13 mouse cellular contexts compared by ENCODE assay signal in genomic region chr1:158748356-158749096, GRCm38 (mm10).
DNase-seq lines count a peak whose midpoint lies in the region; ATAC-seq and TF ChIP-seq lines count a peak whose summit lies in the region.
"Had no signal": no experiment of that assay in that cellular context is flagged by ENCODE, and none has a peak within 500 bp of the region (broad histone marks: within the 10 kb centered on the region; RNA-seq: fewer than 3 reads in every experiment).

No protein-coding gene starts in this region.

- DNase-seq in kidney, postnatal 0 days (ENCODE audit: low spot score) = peak; percentile 62
- DNase-seq in neural tube, embryonic 10.5 days (ENCODE audit: extremely low spot score, low spot score) = peak; percentile 24
- peak; percentile 76 to 86 for DNase-seq in cerebellum, postnatal 10 days
- no peak for DNase-seq in adrenal gland, postnatal 25 days
- DNase-seq: embryo, embryonic 11 days; heart, adult 18-20 months; heart, postnatal 4 days; kidney, postnatal 25 days; thymus, postnatal 4 days had no signal

- H3K9ac ChIP-seq in kidney, postnatal 0 days (ENCODE audit: low read depth, low read length) = no peak overlapping the region
- H3K9ac ChIP-seq in kidney, embryonic 14.5 days (ENCODE audit: low read depth, low read length) = no peak overlapping the region
- no peak overlapping the region for H3K9ac ChIP-seq in neural tube, embryonic 15.5 days (replicated peaks)
- H3K9ac ChIP-seq in stomach, embryonic 15.5 days = no peak overlapping the region

- no peak overlapping the region for H3K4me3 ChIP-seq in kidney, postnatal 0 days (replicated peaks; ENCODE audit: low read depth, low read length)
- no peak overlapping the region for H3K4me3 ChIP-seq in kidney, embryonic 14.5 days (ENCODE audit: low read length)
- H3K4me3 ChIP-seq in neural tube, embryonic 15.5 days (replicated peaks) = no peak overlapping the region
- H3K4me3 ChIP-seq in stomach, embryonic 15.5 days (replicated peaks) = no peak overlapping the region

- no peaks in the 10 kb centered on the region for H3K4me1 ChIP-seq in kidney, postnatal 0 days (replicated peaks; ENCODE audit: insufficient read depth, low read length)
- no peaks in the 10 kb centered on the region for H3K4me1 ChIP-seq in kidney, embryonic 14.5 days (ENCODE audit: control insufficient read depth, insufficient read depth, low read length)
- H3K4me1 ChIP-seq in neural tube, embryonic 15.5 days = no peaks in the 10 kb centered on the region
- no peaks in the 10 kb centered on the region for H3K4me1 ChIP-seq in stomach, embryonic 15.5 days

- WGBS in kidney, postnatal 0 days = 59% methylated on average over 10 of the region's 10 CpGs
- WGBS in kidney, embryonic 14.5 days = 57% methylated on average over 10 of the region's 10 CpGs
- WGBS in neural tube, embryonic 15.5 days = 78% methylated on average over 10 of the region's 10 CpGs
- WGBS in stomach, embryonic 15.5 days = 52% methylated on average over 10 of the region's 10 CpGs

- TF ChIP-seq CTCF in kidney, postnatal 0 days (IDR thresholded peaks at IDR 0.05; ENCODE audit: low read depth) = no peak

- no peak overlapping the region for H3K27ac ChIP-seq in kidney, postnatal 0 days
- H3K27ac ChIP-seq in kidney, embryonic 14.5 days (ENCODE audit: low read depth, low read length) = no peak overlapping the region
- no peak overlapping the region for H3K27ac ChIP-seq in neural tube, embryonic 15.5 days (replicated peaks)
- H3K27ac ChIP-seq in stomach, embryonic 15.5 days = no peak overlapping the region
- H3K27ac ChIP-seq: macrophage had no signal

- H3K4me2 ChIP-seq in kidney, postnatal 0 days (ENCODE audit: low read length) = no peak overlapping the region
- no peak overlapping the region for H3K4me2 ChIP-seq in kidney, embryonic 14.5 days (replicated peaks; ENCODE audit: low read depth, low read length)
- H3K4me2 ChIP-seq in neural tube, embryonic 15.5 days = no peak overlapping the region
- no peak overlapping the region for H3K4me2 ChIP-seq in stomach, embryonic 15.5 days

- H3K27me3 ChIP-seq in kidney, postnatal 0 days (ENCODE audit: insufficient read depth, low read length) = no peaks in the 10 kb centered on the region
- no peaks in the 10 kb centered on the region for H3K27me3 ChIP-seq in kidney, embryonic 14.5 days (ENCODE audit: control insufficient read depth, insufficient read depth, low read length)
- H3K27me3 ChIP-seq in neural tube, embryonic 15.5 days (replicated peaks) = no peaks in the 10 kb centered on the region
- H3K27me3 ChIP-seq in stomach, embryonic 15.5 days (replicated peaks) = no peaks in the 10 kb centered on the region

- H3K9me3 ChIP-seq in kidney, postnatal 0 days (replicated peaks; ENCODE audit: low read length) = no peaks in the 10 kb centered on the region
- H3K9me3 ChIP-seq in kidney, embryonic 14.5 days (ENCODE audit: control insufficient read depth, low read length) = no peaks in the 10 kb centered on the region
- no peaks in the 10 kb centered on the region for H3K9me3 ChIP-seq in neural tube, embryonic 15.5 days (replicated peaks)
- H3K9me3 ChIP-seq in stomach, embryonic 15.5 days = no peaks in the 10 kb centered on the region

- H3K36me3 ChIP-seq in kidney, postnatal 0 days (ENCODE audit: insufficient read depth, low read length) = no peaks in the 10 kb centered on the region
- no peaks in the 10 kb centered on the region for H3K36me3 ChIP-seq in kidney, embryonic 14.5 days (ENCODE audit: control insufficient read depth, insufficient read depth, low read length)
- no peaks in the 10 kb centered on the region for H3K36me3 ChIP-seq in neural tube, embryonic 15.5 days
- H3K36me3 ChIP-seq in stomach, embryonic 15.5 days = no peaks in the 10 kb centered on the region

- no peak; the same call in 1 of the 2 replicates for ATAC-seq in kidney, postnatal 0 days (replicated peaks; ENCODE audit: low FRiP score, low read depth)
- ATAC-seq in kidney, embryonic 14.5 days (ENCODE audit: low FRiP score, low TSS enrichment) = no peak
- ATAC-seq in neural tube, embryonic 15.5 days (ENCODE audit: low FRiP score) = no peak
- peak; percentile 56; the same call in 1 of the 2 replicates for ATAC-seq in stomach, embryonic 15.5 days (ENCODE audit: insufficient read depth, low FRiP score, low read depth)
